Mouse (Mus musculus) liver, embryonic 14.5 days (tissue): ENCODE results near the gene Zfr2. TPM values are rescaled to one million over a fixed set of nuclear protein-coding genes. Genes with fewer than 3 reads are reported as not detected.
A peak's percentile ranks its signal among the peaks of the same experiment; 100 is the strongest.
"Not testable (repeated sequence)": the region's sequence is repeated elsewhere in the genome, so short reads cannot be mapped to it uniquely, and the experiment has no call there.

Experiments used
- ATAC-seq: fragments of 200-750 bp; cut with Nextera tagmentation; 2 replicates; pipeline ENCODE4 v1.8.0; 2017; ENCODE audit warnings: moderate number of reproducible peaks, mild to moderate bottlenecking, moderate library complexity; ENCODE audit not compliant: insufficient read depth
- DNase-seq, 3 experiments: peaks; one replicate each; pipeline ENCODE4 v3.0.0-alpha.2; 2012 to 2013; ENCODE audit warnings: low read depth in 3 of 3, low spot score in 3 of 3
- H3K27ac ChIP-seq: fragments of 300-500 bp; sonication (generic); 2 replicates; pipeline ENCODE4 v1.5.1; 2014; ENCODE audit warnings: moderate library complexity, mild to moderate bottlenecking, control low read depth, inconsistent platforms
- H3K27me3 ChIP-seq: fragments of 300-500 bp; sonication (generic); 2 replicates; pipeline ENCODE4 v1.6.1; 2014; ENCODE audit warnings: mild to moderate bottlenecking, low read length, moderate library complexity; ENCODE audit not compliant: control insufficient read depth, insufficient read depth
- H3K36me3 ChIP-seq: fragments of 300-500 bp; sonication (generic); replicated peaks from 2 replicates; pipeline ENCODE4 v1.6.1; 2014; ENCODE audit warnings: low read depth; ENCODE audit not compliant: control insufficient read depth, insufficient read depth
- H3K4me1 ChIP-seq, 2 experiments: fragments of 200-500 bp in 1 of 2; fragments of 300-500 bp in 1 of 2; sonication (generic) in 1 of 2; replicated peaks; 2 replicates each; pipeline ENCODE4 v1.6.1; 2012 to 2014; ENCODE audit warnings: antibody characterized with exemption in 1 of 2, inconsistent platforms in 1 of 2, low read length in 1 of 2; ENCODE audit not compliant: control insufficient read depth in 2 of 2, insufficient read depth in 2 of 2
- H3K4me2 ChIP-seq: fragments of 300-500 bp; sonication (generic); 2 replicates; pipeline ENCODE4 v1.6.1; 2014; ENCODE audit warnings: low read depth, mild to moderate bottlenecking, control low read depth, moderate library complexity
- H3K4me3 ChIP-seq, 2 experiments: fragments of 200-500 bp in 1 of 2; fragments of 300-500 bp in 1 of 2; sonication (generic) in 1 of 2; 2 replicates each; pipeline ENCODE4 v1.5.1; 2012 to 2014; ENCODE audit warnings: low read depth in 2 of 2, low read length in 2 of 2, mild to moderate bottlenecking in 2 of 2, control low read depth in 1 of 2, inconsistent platforms in 1 of 2, moderate library complexity in 1 of 2; ENCODE audit not compliant: insufficient read depth in 1 of 2
- H3K9ac ChIP-seq: fragments of 300-500 bp; sonication (generic); replicated peaks from 2 replicates; pipeline ENCODE4 v1.6.1; 2014; ENCODE audit warnings: mild to moderate bottlenecking, control low read depth, moderate library complexity
- H3K9me3 ChIP-seq: fragments of 300-500 bp; sonication (generic); 2 replicates; pipeline ENCODE4 v1.6.1; 2016; ENCODE audit warnings: low read length, mixed read lengths; ENCODE audit not compliant: control insufficient read depth
- CTCF ChIP-seq: IDR thresholded peaks from 2 replicates; pipeline ENCODE4 v1.5.1; 2016; ENCODE audit warnings: antibody characterized with exemption, low read depth, control low read depth
- EP300 ChIP-seq: IDR thresholded peaks from 2 replicates; pipeline ENCODE4 v1.6.1; 2016; ENCODE audit warnings: antibody characterized with exemption, low read depth
- WGBS: fragments of 180-500 bp; shearing (Covaris S2); extraction: QIAGEN DNeasy Blood & Tissue Kit; methylation state at CpG from one replicate; pipeline ENCODE4 v1.1.7; 2014; ENCODE audit not compliant: insufficient replicate concordance; 5-methylcytosine and 5-hydroxymethylcytosine counted together
- polyA plus RNA-seq, 2 experiments: library from polyadenylated mRNA; depleted of rRNA in 1 of 2; stranded (reverse) in 1 of 2; unstranded in 1 of 2; fragments of >200 nt; fragmentation: Nextera tagmentation in 1 of 2; extraction: Ambion mirVana in 1 of 2; gene quantifications; 2 replicates each; pipeline versions ENCODE4 v1.2.1 to v1.2.3; 2012 to 2014

Gene Zfr2
- polyA plus RNA-seq, 2 experiments: 0.38 to 0.46 TPM

DNA sequence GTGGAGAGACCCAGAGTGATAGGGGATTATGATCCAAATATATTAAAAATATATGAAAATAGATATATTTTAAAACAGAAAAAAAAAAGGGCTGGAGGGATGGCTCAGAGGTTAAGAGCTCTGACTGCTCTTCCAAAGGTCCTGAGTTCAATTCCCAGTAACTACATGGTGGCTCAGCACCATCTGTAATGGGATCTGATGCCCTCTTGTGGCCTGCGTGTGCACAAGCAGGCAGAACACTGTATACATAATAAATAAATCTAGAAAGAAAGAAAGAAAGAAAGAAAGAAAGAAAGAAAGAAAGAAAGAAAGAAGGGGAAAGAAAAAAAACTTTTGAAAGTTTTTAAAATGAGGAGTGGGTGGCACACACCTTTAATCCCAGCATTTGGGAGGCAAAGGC, 15.7 kb upstream of the Zfr2 start:
- not testable (repeated sequence) for H3K4me2 ChIP-seq, H3K4me1 ChIP-seq, DNase-seq, ATAC-seq, H3K9me3 ChIP-seq, H3K9ac ChIP-seq, H3K27ac ChIP-seq, H3K4me3 ChIP-seq, H3K36me3 ChIP-seq, H3K27me3 ChIP-seq
- peak; percentile 71 for TF ChIP-seq CTCF
- 4% methylated on average over 1 of the region's 1 CpGs for WGBS

GRCm38 (mm10) chr10:81217964-81218363, 15.0 kb upstream of the Zfr2 start:
- DNase-seq (peak; percentile 36 to 55 (median 37)), ATAC-seq (no peak)
- Histone ChIP-seq H3K9me3 (no peaks in the 10 kb centered on the region), H3K9ac (no peak overlapping the region), H3K36me3 (no peaks in the 10 kb centered on the region), H3K27me3 (no peaks in the 10 kb centered on the region), H3K4me2 (no peak overlapping the region), H3K4me1 (no peaks in the 10 kb centered on the region; a peak in 1 of 4 replicates), H3K4me3 (no peak overlapping the region), H3K27ac (no peak overlapping the region)
- no peak for TF ChIP-seq EP300
- peak; percentile 95 for TF ChIP-seq CTCF
- 16% methylated on average over 7 of the region's 7 CpGs for WGBS

DNA sequence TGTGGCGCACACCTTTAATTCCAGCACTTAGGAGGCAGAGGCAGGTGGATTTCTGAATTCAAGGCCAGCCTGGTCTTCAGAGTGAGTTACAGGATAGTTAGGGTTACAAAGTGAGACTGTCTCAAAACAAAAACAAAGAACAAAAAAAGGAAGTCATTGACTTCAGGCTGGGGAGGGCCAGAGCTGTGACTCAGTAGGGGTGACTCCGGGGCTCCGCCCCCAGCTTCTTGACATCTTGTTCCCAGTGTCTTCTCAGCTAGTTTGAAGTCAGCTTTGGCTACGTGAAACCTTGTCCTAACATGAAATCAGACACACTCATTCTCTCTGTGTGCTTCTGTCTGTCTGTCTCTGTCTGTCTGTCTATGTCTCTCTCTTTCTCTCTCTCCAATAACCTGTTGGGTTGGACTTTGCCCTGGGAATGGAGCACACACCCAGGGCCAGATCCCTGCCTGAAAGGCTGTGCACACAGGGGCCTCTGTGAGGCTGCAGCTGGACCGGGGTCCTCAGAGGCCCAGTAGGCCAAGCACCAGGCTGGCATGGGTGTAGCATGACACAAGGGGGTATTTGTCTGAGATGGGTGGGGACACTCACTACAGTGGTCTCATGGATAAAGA, 11.4 kb upstream of the Zfr2 start:
- Histone ChIP-seq H3K9me3 (no peaks in the 10 kb centered on the region), H3K4me2 (no peak overlapping the region), H3K4me1 (no peaks in the 10 kb centered on the region; a peak in 1 of 4 replicates), H3K27ac (no peak overlapping the region), H3K27me3 (no peaks in the 10 kb centered on the region), H3K36me3 (no peaks in the 10 kb centered on the region), H3K9ac (no peak overlapping the region), H3K4me3 (no peak overlapping the region)
- WGBS: 57% methylated on average over 5 of the region's 5 CpGs
- TF ChIP-seq CTCF: no peak
- DNase-seq: no peak
- ATAC-seq: no peak

DNA sequence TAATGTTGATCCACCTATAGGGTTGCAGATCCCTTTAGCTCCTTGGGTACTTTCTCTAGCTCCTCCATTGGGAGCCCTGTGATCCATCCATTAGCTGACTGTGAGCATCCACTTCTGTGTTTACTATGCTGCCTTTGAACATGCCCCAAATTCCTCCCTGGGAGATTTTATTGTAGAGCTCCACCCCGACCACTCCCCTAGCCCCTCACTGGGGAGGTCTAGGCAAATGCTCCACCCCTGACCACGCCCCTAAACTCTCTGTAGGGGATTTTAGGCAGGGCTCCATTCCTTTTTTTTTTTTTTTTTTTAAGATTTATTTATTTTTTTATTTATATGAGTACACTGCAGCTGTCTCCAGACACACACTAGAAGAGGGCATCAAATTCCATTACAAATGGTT, 9.2 kb upstream of the Zfr2 start:
- ATAC-seq, H3K4me2 ChIP-seq, H3K9ac ChIP-seq, H3K27ac ChIP-seq, DNase-seq, H3K4me1 ChIP-seq, H3K27me3 ChIP-seq, H3K4me3 ChIP-seq, H3K9me3 ChIP-seq, H3K36me3 ChIP-seq: not testable (repeated sequence)
- 33% methylated on average over 2 of the region's 2 CpGs for WGBS

GRCm38 (mm10) chr10:81229735-81230437, 3.1 kb upstream of the Zfr2 start:
- Histone ChIP-seq H3K4me2 (no peak overlapping the region), H3K27me3 (peaks cover 36% of the 10 kb centered on the region), H3K4me1 (peaks cover 2 to 3% of the 10 kb centered on the region in 2 experiments; a peak in 2 of 4 replicates), H3K9ac (no peak overlapping the region), H3K36me3 (no peaks in the 10 kb centered on the region), H3K9me3 (no peaks in the 10 kb centered on the region), H3K4me3 (no peak overlapping the region), H3K27ac (no peak overlapping the region)
- ATAC-seq (no peak), DNase-seq (no peak)
- TF ChIP-seq EP300 (no peak), CTCF (no peak)
- whole genome bisulfite sequencing: 12% methylated on average over 20 of the region's 20 CpGs
